Mouse (Mus musculus) limb, embryonic 11.5 days (tissue): Measurements from ENCODE around the gene Ift140. TPM values are rescaled to one million over a fixed set of nuclear protein-coding genes. Genes with fewer than 3 reads are reported as not detected.
"Not testable (repeated sequence)": the region's sequence is repeated elsewhere in the genome, so short reads cannot be mapped to it uniquely, and the experiment has no call there.

Source experiments
- ATAC-seq: fragments of 200-750 bp; cut with Nextera tagmentation; 2 replicates; pipeline ENCODE4 v1.8.0; 2017; ENCODE audit warnings: low read depth; ENCODE audit not compliant: insufficient number of reproducible peaks, low FRiP score, low TSS enrichment
- DNase-seq: peaks from one replicate; pipeline ENCODE4 v3.0.0-alpha.2; 2015; ENCODE audit warnings: low spot score
- H3K27ac ChIP-seq: fragments of 300-500 bp; sonication (generic); replicated peaks from 2 replicates; pipeline ENCODE4 v1.5.1; 2014; ENCODE audit warnings: low read depth, mild to moderate bottlenecking, low read length
- H3K27me3 ChIP-seq: fragments of 300-500 bp; sonication (generic); 2 replicates; pipeline ENCODE4 v1.6.1; 2014; ENCODE audit warnings: mild to moderate bottlenecking, low read length, mixed read lengths; ENCODE audit not compliant: control insufficient read depth, insufficient read depth
- H3K36me3 ChIP-seq: fragments of 300-500 bp; sonication (generic); 2 replicates; pipeline ENCODE4 v1.6.1; 2014; ENCODE audit warnings: mild to moderate bottlenecking, low read length, moderate library complexity, mixed read lengths; ENCODE audit not compliant: control insufficient read depth, insufficient read depth
- H3K4me1 ChIP-seq: fragments of 300-500 bp; sonication (generic); 2 replicates; pipeline ENCODE4 v1.6.1; 2014; ENCODE audit warnings: low read length, mixed read lengths; ENCODE audit not compliant: control insufficient read depth, insufficient read depth
- H3K4me2 ChIP-seq: fragments of 300-500 bp; sonication (generic); 2 replicates; pipeline ENCODE4 v1.6.1; 2014; ENCODE audit warnings: low read depth, mild to moderate bottlenecking, moderate library complexity; ENCODE audit not compliant: severe bottlenecking
- H3K4me3 ChIP-seq: fragments of 300-500 bp; sonication (generic); 2 replicates; pipeline ENCODE4 v1.5.1; 2014; ENCODE audit warnings: low read depth, low read length
- H3K9ac ChIP-seq: fragments of 300-500 bp; sonication (generic); 2 replicates; pipeline ENCODE4 v1.6.1; 2014; ENCODE audit warnings: mild to moderate bottlenecking, low read length
- H3K9me3 ChIP-seq: fragments of 300-500 bp; sonication (generic); 2 replicates; pipeline ENCODE4 v1.6.1; 2016; ENCODE audit warnings: low read length; ENCODE audit not compliant: control insufficient read depth
- WGBS: fragments of 180-500 bp; shearing (Covaris S2); extraction: QIAGEN DNeasy Blood & Tissue Kit; methylation state at CpG from one replicate; pipeline ENCODE4 v1.1.7; 2014; 5-methylcytosine and 5-hydroxymethylcytosine counted together
- polyA plus RNA-seq: library from polyadenylated mRNA; unstranded; fragments of >200 nt; fragmentation: Nextera tagmentation; extraction: Ambion mirVana; gene quantifications from 2 replicates; pipeline ENCODE4 v1.2.1, GENCODE M21; 2014

Ift140 gene
- polyA plus RNA-seq, 1 experiment from 2014 or later: 21.0 TPM

DNA sequence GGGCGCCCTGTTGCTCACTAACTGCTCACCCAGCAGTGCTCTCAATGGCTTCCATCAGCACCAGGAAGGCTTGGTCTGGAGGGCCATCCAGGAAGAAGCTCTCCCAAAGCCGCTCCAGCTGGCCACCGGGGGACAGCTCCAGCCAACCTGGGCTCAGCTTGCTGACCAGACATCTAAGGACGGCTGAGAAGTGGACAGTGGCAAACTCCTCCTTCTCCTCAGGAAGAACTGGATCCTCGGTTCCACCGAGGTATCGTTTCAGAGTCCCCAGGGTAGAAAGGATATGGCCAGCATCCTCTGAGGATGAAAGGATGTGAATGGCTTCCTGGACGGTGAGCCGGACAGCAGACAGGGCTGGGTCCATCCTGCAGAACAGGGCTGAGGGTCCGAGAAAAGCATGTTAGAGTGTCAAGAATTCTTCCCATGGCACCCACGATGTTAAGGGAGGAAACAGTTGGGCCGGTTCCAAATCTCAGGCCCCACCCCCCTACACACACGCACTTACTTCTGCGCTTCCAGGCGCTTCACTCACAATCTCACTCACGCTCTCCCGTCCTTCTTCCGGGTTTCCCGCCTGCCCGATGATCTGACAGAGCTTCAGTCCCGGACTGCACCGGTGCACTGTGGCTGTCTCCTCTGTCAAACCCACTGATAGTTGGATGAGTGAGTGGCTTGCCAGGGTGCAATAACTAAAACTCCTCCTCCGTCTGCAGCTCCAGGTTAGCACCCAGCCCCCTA is 99.2 kb downstream of the Ift140 start:
- Histone ChIP-seq H3K4me3 (peak overlapping the region; percentile 60), H3K27me3 (no peaks in the 10 kb centered on the region), H3K9ac (peak overlapping the region; percentile 77), H3K9me3 (no peaks in the 10 kb centered on the region), H3K36me3 (peaks cover 8% of the 10 kb centered on the region), H3K4me2 (peak overlapping the region; percentile 98), H3K27ac (peak overlapping the region; percentile 93), H3K4me1 (peaks cover 8% of the 10 kb centered on the region; the same call in 1 of the 2 replicates)
- 9% methylated on average over 23 of the region's 23 CpGs for WGBS
- no peak for ATAC-seq
- peak; percentile 30 for DNase-seq

DNA sequence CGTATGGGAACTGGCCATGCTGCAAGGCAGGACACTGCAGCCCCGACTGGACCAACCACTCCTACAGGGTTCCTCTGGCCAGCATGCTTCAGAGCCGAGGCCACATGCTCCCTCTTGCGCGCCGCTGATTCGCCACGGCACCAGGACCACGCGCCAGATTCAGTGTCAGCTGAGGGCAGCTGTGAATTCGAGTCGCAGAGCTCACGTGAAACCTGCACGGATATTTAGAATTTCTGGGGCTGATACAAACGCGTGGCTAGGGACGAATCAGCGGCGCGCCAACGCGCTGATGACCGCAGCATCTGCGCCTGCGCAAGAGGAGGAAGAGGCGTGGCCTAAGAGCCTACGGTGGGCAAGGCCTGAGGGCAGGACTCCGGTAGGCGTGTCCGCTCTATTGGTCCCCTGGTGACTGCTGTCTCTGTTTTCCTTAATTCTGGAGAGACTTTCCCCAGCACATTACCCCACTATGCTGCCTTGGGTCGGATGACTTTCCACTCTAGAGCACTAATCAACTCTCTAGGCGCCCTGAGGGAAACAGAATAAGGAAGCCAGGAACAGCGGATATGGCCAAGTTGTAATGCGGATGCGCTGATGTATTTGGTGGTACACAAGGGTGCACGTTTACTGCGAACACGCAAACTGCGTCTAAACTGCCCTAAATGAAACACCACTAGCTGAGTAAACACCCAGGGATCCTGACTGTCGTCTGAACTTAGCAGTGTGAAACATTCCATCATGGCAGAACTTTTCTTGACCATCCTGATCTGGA is 100.0 kb downstream of the Ift140 start, which contains the start of gene Telo2:
Telo2 (minus strand) TSS at position 304 of the 769 bp plus-strand sequence.
- peak within 1 kb of the TSS; percentile 98 for H3K4me2 ChIP-seq
- H3K36me3 ChIP-seq: peaks cover 2% of the 10 kb centered on the region; the same call in 1 of the 2 replicates
- WGBS: 6% methylated on average over 39 of the region's 40 CpGs
- peak; percentile 93 for DNase-seq
- peak within 1 kb of the TSS; percentile 93 for H3K27ac ChIP-seq
- H3K4me1 ChIP-seq: peaks cover 8% of the 10 kb centered on the region; the same call in 1 of the 2 replicates
- H3K4me3 ChIP-seq: peak within 1 kb of the TSS; percentile 60
- H3K27me3 ChIP-seq: no peaks in the 10 kb centered on the region
- peak within 1 kb of the TSS; percentile 77 for H3K9ac ChIP-seq
- no peaks in the 10 kb centered on the region for H3K9me3 ChIP-seq
- ATAC-seq: peak; percentile 88

DNA sequence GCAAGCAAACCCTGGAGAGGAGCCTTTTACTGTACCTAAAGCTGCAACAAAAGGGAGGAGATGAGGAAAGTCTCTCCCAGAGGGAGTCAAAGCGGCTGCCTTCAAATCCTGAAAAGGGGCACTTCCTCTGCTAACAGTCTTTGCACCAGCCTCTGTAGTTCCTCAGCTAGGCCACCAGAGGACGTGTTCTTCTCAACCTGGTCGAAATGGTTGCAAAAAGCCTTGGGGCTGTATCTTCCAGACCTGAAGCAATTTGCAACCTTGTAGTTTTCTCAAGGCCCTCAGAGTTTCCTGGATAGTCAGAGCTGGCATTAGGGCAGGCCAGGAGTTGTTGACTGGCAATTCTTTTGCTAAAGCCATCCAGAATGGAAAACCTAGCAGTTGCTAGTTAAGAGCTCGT is 101.4 kb downstream of the Ift140 start:
- no peak for DNase-seq
- 32% methylated on average over 4 of the region's 4 CpGs for WGBS

DNA sequence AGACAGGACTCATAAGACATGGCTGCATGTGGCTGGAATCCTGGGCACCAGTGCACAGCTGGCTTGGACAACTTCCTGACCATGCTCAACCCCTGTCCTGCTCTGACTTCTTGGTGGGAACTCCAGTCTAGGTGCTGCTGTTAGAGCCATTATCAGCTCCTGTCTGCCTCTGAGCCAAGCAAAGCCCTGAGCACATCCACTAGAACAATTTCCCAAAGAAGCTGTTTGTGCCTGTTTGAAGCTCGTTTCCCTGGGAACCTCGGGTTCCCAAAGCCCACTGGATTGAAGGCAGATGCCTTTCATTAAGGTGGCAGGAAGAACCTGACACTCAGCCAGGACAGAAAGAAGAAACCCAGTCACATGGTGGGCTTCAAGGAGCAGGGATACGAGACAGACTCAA is 104.5 kb downstream of the Ift140 start, which contains the start of gene Ptx4:
Ptx4 (plus strand) TSS at position 355 of the 400 bp plus-strand sequence.
- Histone ChIP-seq H3K27me3 (no peaks in the 10 kb centered on the region), H3K27ac (no peak within 1 kb of the TSS), H3K9me3 (no peaks in the 10 kb centered on the region), H3K36me3 (no peaks in the 10 kb centered on the region), H3K4me1 (0 out of 2 replicates have a peak, but pooled peaks cover 3% of the 10 kb centered on the region), H3K4me3 (no peak within 1 kb of the TSS), H3K9ac (no peak within 1 kb of the TSS), H3K4me2 (no peak within 1 kb of the TSS)
- DNase-seq (peak; percentile 24), ATAC-seq (no peak)
- 2% methylated on average over 3 of the region's 3 CpGs for WGBS

More for the DNA sequence above, 101.4 kb downstream of the Ift140 start:
- Histone ChIP-seq H3K9ac (no peak overlapping the region), H3K4me3 (no peak overlapping the region), H3K36me3 (no peaks in the 10 kb centered on the region), H3K27ac (no peak overlapping the region), H3K4me2 (no peak overlapping the region), H3K27me3 (no peaks in the 10 kb centered on the region), H3K9me3 (no peaks in the 10 kb centered on the region), H3K4me1 (peaks cover 8% of the 10 kb centered on the region; the same call in 1 of the 2 replicates)
- ATAC-seq: no peak

DNA sequence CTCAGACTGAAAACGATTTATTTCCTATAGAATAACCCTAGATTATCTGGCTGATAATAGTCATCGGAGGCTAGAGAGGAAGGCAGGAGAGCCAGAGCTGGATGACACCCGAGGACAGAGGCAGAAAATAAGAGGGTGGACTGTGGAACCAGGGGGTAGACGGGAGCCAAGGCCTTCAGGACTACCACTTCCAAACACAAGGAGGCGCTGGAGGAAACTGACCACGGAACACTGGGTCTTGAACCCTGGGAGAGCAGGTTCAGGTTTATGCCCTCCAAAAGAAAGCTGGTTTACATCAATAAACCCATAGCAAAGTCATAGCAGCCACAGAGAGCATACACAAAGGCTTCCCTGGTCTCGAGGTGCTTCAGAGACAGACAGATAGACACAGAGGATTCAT is 108.1 kb downstream of the Ift140 start:
- Histone ChIP-seq H3K9me3 (no peaks in the 10 kb centered on the region), H3K27ac (no peak overlapping the region), H3K27me3 (no peaks in the 10 kb centered on the region), H3K4me2 (no peak overlapping the region), H3K4me1 (no peaks in the 10 kb centered on the region), H3K4me3 (no peak overlapping the region), H3K9ac (no peak overlapping the region), H3K36me3 (no peaks in the 10 kb centered on the region)
- ATAC-seq: no peak
- 36% methylated on average over 7 of the region's 7 CpGs for WGBS
- DNase-seq: peak; percentile 36

DNA sequence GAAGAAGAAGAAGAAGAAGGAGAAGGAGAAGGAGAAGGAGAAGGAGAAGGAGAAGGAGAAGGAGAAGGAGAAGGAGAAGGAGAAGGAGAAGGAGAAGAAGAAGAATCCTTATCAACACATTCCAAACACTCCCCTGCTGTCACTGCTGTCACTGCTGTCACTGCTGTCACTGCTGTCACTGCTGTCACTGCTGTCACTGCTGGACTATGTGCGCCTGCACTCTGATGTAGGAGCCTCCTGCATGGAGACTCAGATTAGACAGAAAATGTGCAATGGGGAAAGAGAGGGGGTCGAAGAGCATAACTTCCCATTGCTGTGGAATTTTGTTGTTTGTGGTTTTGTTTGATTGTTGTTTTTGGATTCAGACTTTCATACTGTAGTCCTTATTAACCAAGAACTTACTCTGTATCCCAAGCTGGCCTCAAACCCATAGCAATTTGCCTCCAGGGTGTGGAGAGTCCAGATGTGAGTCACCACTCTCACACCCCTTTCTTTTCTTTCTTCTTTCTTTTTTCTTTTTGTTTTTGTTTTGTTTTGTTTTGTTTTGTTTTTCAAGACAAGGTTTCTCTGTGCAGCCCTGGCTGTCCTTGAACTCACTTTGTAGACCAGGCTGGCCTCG is 109.7 kb downstream of the Ift140 start:
- not testable (repeated sequence) for H3K4me1 ChIP-seq, H3K9ac ChIP-seq, H3K4me2 ChIP-seq, H3K9me3 ChIP-seq, H3K27ac ChIP-seq, ATAC-seq, H3K36me3 ChIP-seq, H3K4me3 ChIP-seq, DNase-seq, H3K27me3 ChIP-seq
- WGBS: 69% methylated on average over 3 of the region's 3 CpGs

DNA sequence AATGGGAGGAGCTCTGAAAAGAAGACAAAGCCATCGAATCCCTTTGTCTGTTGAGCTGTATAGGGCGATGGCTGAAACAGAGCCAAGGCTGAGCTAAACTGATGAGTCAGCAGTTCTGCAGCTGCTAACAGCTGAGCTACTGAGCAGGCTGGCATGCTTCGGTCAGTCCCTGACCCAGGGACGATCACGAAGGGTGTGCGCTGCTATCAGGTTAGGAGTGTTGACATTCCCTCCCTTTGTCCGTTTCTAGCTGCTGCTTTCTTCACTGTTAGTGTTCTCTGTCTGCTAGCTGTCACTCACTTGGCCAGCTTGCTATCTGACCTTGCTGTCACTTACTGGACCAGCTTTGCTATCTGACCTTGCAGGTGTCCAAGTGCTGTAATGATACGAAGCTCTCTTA is 111.2 kb downstream of the Ift140 start:
- WGBS: 70% methylated on average over 8 of the region's 8 CpGs
- Histone ChIP-seq H3K9me3 (no peaks in the 10 kb centered on the region), H3K4me2 (no peak overlapping the region), H3K9ac (no peak overlapping the region), H3K36me3 (no peaks in the 10 kb centered on the region), H3K27me3 (no peaks in the 10 kb centered on the region), H3K4me3 (no peak overlapping the region), H3K27ac (no peak overlapping the region), H3K4me1 (no peaks in the 10 kb centered on the region)
- no peak for DNase-seq
- no peak for ATAC-seq

DNA sequence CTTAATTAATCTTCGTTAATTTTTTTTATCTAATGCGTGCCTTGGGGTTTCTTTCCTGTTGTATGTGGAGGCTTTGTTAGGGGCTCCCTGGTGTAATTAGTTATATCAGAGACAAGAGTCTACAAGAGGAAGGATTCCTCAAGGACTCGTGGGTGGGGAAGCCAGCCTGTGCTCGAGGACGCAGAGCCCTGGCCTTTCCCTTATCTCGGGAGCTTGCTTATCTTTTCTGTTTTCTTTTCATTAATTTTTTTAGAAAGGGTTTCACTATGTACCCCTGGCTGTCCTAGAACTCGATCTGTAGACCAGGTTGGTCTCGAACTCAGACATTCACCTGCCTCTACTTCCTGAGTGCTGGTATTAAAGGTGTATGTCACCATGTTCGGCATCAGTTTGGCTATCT is 111.8 kb downstream of the Ift140 start:
- H3K36me3 ChIP-seq: no peaks in the 10 kb centered on the region
- no peak overlapping the region for H3K4me2 ChIP-seq
- H3K4me3 ChIP-seq: no peak overlapping the region
- H3K4me1 ChIP-seq: no peaks in the 10 kb centered on the region
- no peak overlapping the region for H3K27ac ChIP-seq
- H3K9ac ChIP-seq: no peak overlapping the region
- no peaks in the 10 kb centered on the region for H3K9me3 ChIP-seq
- DNase-seq (no peak), ATAC-seq (no peak)
- H3K27me3 ChIP-seq: no peaks in the 10 kb centered on the region
- 82% methylated on average over 9 of the region's 9 CpGs for WGBS
